Mouse (Mus musculus) heart, embryonic 14.5 days (tissue): Measurements from ENCODE around the gene Gria2. TPM values are rescaled to one million over a fixed set of nuclear protein-coding genes. Genes with fewer than 3 reads are reported as not detected.

Experiments
- ATAC-seq: fragments of 200-750 bp; cut with Nextera tagmentation; 2 replicates; pipeline ENCODE4 v1.8.0; 2017; ENCODE audit warnings: low read depth, moderate TSS enrichment; ENCODE audit not compliant: insufficient number of reproducible peaks, insufficient read depth, low FRiP score
- H3K27ac ChIP-seq, 2 experiments: fragments of 200-500 bp in 1 of 2; fragments of 300-500 bp in 1 of 2; sonication (generic) in 1 of 2; replicated peaks in 1 of 2; 2 replicates each; pipeline ENCODE4 v1.5.1; 2012 to 2014; ENCODE audit warnings: low read depth in 2 of 2, low read length in 2 of 2, control low read depth in 1 of 2, mild to moderate bottlenecking in 1 of 2, mixed read lengths in 1 of 2; ENCODE audit not compliant: control insufficient read depth in 1 of 2, insufficient read depth in 1 of 2
- H3K27me3 ChIP-seq: fragments of 300-500 bp; sonication (generic); 2 replicates; pipeline ENCODE4 v1.6.1; 2014; ENCODE audit warnings: mild to moderate bottlenecking, low read length, control low read depth; ENCODE audit not compliant: control insufficient read depth, insufficient read depth
- H3K36me3 ChIP-seq: fragments of 300-500 bp; sonication (generic); 2 replicates; pipeline ENCODE4 v1.6.1; 2014; ENCODE audit warnings: mild to moderate bottlenecking, control low read depth, low read length, mixed read lengths; ENCODE audit not compliant: control insufficient read depth, insufficient read depth
- H3K4me1 ChIP-seq, 2 experiments: fragments of 200-500 bp in 1 of 2; fragments of 300-500 bp in 1 of 2; sonication (generic) in 1 of 2; 2 replicates each; pipeline ENCODE4 v1.6.1; 2012 to 2014; ENCODE audit warnings: low read length in 2 of 2, control low read depth in 1 of 2, mixed read lengths in 1 of 2; ENCODE audit not compliant: control insufficient read depth in 2 of 2, insufficient read depth in 2 of 2
- H3K4me2 ChIP-seq: fragments of 300-500 bp; sonication (generic); 2 replicates; pipeline ENCODE4 v1.6.1; 2014; ENCODE audit warnings: mild to moderate bottlenecking, low read length
- H3K4me3 ChIP-seq, 2 experiments: fragments of 200-500 bp in 1 of 2; fragments of 300-500 bp in 1 of 2; sonication (generic) in 1 of 2; 2 replicates each; pipeline ENCODE4 v1.5.1; 2012 to 2014; ENCODE audit warnings: low read length in 2 of 2, mild to moderate bottlenecking in 2 of 2, control low read depth in 1 of 2, low read depth in 1 of 2, moderate library complexity in 1 of 2; ENCODE audit not compliant: control insufficient read depth in 1 of 2, insufficient read depth in 1 of 2
- H3K9ac ChIP-seq: fragments of 300-500 bp; sonication (generic); 2 replicates; pipeline ENCODE4 v1.6.1; 2014; ENCODE audit warnings: mild to moderate bottlenecking, low read length
- H3K9me3 ChIP-seq: fragments of 300-500 bp; sonication (generic); 2 replicates; pipeline ENCODE4 v1.6.1; 2016; ENCODE audit warnings: low read length, control low read depth; ENCODE audit not compliant: control insufficient read depth
- WGBS: fragments of 180-500 bp; shearing (Covaris S2); extraction: QIAGEN DNeasy Blood & Tissue Kit; methylation state at CpG from one replicate; pipeline ENCODE4 v1.1.7; 2014; 5-methylcytosine and 5-hydroxymethylcytosine counted together
- microRNA-seq: library from miRNA; unstranded; fragments of <30 nt; microRNA quantifications from one replicate; pipeline ENCODE4, GENCODE M21; 2016
- polyA plus RNA-seq: library from polyadenylated mRNA; unstranded; fragments of >200 nt; fragmentation: Nextera tagmentation; extraction: Ambion mirVana; gene quantifications from 2 replicates; pipeline ENCODE4 v1.2.1, GENCODE M21; 2014

Gria2 gene
- polyA plus RNA-seq, 1 experiment from 2014 or later: 1.2 TPM

DNA sequence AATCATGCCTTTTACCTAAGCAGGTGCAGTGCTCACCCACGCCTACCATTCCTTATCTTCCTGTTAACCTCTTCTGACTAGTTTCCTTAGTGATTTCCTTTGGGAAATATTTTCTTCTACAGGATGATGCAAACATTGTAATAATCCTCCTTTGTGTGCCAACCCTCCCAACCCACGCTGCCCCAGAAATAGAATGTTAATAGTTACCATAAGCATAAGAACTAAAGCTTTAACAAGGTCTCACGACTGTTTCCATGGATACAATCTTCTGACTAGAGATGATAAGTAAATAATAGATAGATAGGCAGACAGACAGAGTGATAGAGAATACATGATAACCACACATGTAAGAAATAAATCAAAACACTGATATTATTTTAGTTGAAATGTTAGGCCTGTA lies 140.8 kb downstream of the Gria2 start:
- 60% methylated on average over 3 of the region's 3 CpGs for WGBS
- Histone ChIP-seq H3K4me3 (no peak overlapping the region), H3K27ac (no peak overlapping the region), H3K9ac (no peak overlapping the region), H3K36me3 (no peaks in the 10 kb centered on the region), H3K4me1 (no peaks in the 10 kb centered on the region), H3K27me3 (no peaks in the 10 kb centered on the region), H3K4me2 (no peak overlapping the region), H3K9me3 (no peaks in the 10 kb centered on the region)
- no peak for ATAC-seq

DNA sequence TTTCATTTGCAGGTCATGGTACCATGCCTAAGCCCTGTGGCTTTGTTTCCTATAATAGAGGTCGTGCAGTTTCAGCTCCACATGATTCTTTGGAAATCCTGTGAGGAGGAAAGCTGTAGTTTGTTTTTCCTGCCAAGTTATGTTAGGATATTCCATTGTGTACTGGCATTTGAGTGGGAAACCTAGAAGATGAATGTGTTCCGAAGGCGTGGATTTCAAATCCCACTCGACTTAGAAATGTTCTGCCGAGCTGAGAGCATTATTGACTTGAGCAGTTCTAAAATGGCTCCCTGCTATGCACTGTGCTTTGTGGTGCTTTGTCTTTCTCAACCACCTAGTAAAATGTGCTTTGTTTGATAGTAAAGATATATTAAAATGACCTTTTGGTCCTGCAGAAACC lies 150.4 kb downstream of the Gria2 start:
- no peaks in the 10 kb centered on the region for H3K27me3 ChIP-seq
- WGBS: 80% methylated on average over 5 of the region's 5 CpGs
- H3K27ac ChIP-seq: no peak overlapping the region
- no peak overlapping the region for H3K4me3 ChIP-seq
- no peak for ATAC-seq
- no peaks in the 10 kb centered on the region for H3K9me3 ChIP-seq
- H3K36me3 ChIP-seq: no peaks in the 10 kb centered on the region
- H3K4me1 ChIP-seq: no peaks in the 10 kb centered on the region
- H3K9ac ChIP-seq: no peak overlapping the region
- no peak overlapping the region for H3K4me2 ChIP-seq

Small RNA genes lying within 50 kb of the gene (microRNA-seq; reads per million reads assigned to microRNA genes)
- gene Gm25749: not detected

Other genes starting within 250 kb of the Gria2 start
- gene Glrb, start 110.8 kb upstream of the Gria2 start, polyA plus RNA-seq: 2.7 and 3.0 TPM in 2 replicates
- 2.9 and 4.1 TPM in 2 replicates for gene Pdgfc, start 233.6 kb upstream of the Gria2 start, polyA plus RNA-seq